11 mouse cellular contexts compared by ENCODE assay signal in genomic region chr16:88701072-88701864, GRCm38 (mm10). TPM values are rescaled to one million over a fixed set of nuclear protein-coding genes. Genes with fewer than 3 reads are reported as not detected.
DNase-seq lines count a peak whose midpoint lies in the region; ATAC-seq and TF ChIP-seq lines count a peak whose summit lies in the region.
"Had no signal": no experiment of that assay in that cellular context is flagged by ENCODE, and none has a peak within 500 bp of the region (broad histone marks: within the 10 kb centered on the region; RNA-seq: fewer than 3 reads in every experiment).

No protein-coding gene starts in this region.

- WGBS in forebrain, postnatal 0 days = 41% methylated on average over 4 of the region's 4 CpGs

- TF ChIP-seq CTCF in forebrain, postnatal 0 days (IDR thresholded peaks at IDR 0.05; ENCODE audit: low read depth) = no peak

- H3K36me3 ChIP-seq in forebrain, postnatal 0 days (ENCODE audit: insufficient read depth) = no peaks in the 10 kb centered on the region
- H3K36me3 ChIP-seq: liver, embryonic 15.5 days had no signal

- peak; percentile 4 for DNase-seq in adrenal gland, postnatal 10 days
- DNase-seq in adrenal gland, adult (ENCODE audit: inconsistent age in 2 of 2, low spot score in 1 of 2) = no peak
- peak; percentile 1 for DNase-seq in 416B (ENCODE audit: low read depth)
- DNase-seq in forebrain, postnatal 0 days = peak; percentile 13
- DNase-seq in spleen, postnatal 10 days (ENCODE audit: low spot score in 2 of 2) = peak; percentile 8 to 71
- DNase-seq in layer of hippocampus, postnatal 14 days (ENCODE audit: low spot score in 2 of 2) = no peak
- DNase-seq in ovary, postnatal 36 days (ENCODE audit: low spot score) = no peak
- DNase-seq in gastrocnemius, postnatal 14 days = no peak

- ATAC-seq in forebrain, postnatal 0 days = peak; percentile 81

- no peak overlapping the region for H3K4me3 ChIP-seq in forebrain, postnatal 0 days (ENCODE audit: low read depth, low read length)
- H3K4me3 ChIP-seq: liver, embryonic 15.5 days had no signal

- H3K9ac ChIP-seq in forebrain, postnatal 0 days = no peak overlapping the region
- H3K9ac ChIP-seq: liver, embryonic 15.5 days had no signal

- H3K27me3 ChIP-seq in forebrain, postnatal 0 days (ENCODE audit: insufficient read depth, low read length) = no peaks in the 10 kb centered on the region
- H3K27me3 ChIP-seq: liver, embryonic 15.5 days had no signal

- H3K4me1 ChIP-seq in forebrain, postnatal 0 days (ENCODE audit: insufficient read depth) = no peaks in the 10 kb centered on the region
- H3K4me1 ChIP-seq: liver, embryonic 15.5 days had no signal

- intact Hi-C loops in gastrocnemius, postnatal 14 days (cut with DNase I; ENCODE audit: low total_unique reads) = no loop called here

- H3K4me2 ChIP-seq in forebrain, postnatal 0 days (ENCODE audit: low read depth) = no peak overlapping the region
- H3K4me2 ChIP-seq: liver, embryonic 15.5 days had no signal

- no peaks in the 10 kb centered on the region for H3K9me3 ChIP-seq in forebrain, postnatal 0 days (ENCODE audit: low read length)
- H3K9me3 ChIP-seq: liver, embryonic 15.5 days had no signal

- H3K27ac ChIP-seq in forebrain, postnatal 0 days (ENCODE audit: low read depth, low read length) = no peak overlapping the region
- H3K27ac ChIP-seq: liver, embryonic 15.5 days had no signal

RNA-seq across cellular contexts. Expression of gene 2310061N02Rik, which starts 6.5 kb away (rescaled TPM):
- total RNA-seq in adrenal gland, postnatal 10 days (2021) = not detected
- total RNA-seq in forebrain, postnatal 0 days (2014; rRNA removed) = not detected in 2 replicates
- not detected in 2 replicates for polyA plus RNA-seq in forebrain, postnatal 0 days (2015; fragmentation: Nextera tagmentation; extraction: Ambion mirVana)
- not detected for total RNA-seq in layer of hippocampus, postnatal 14 days (2021)
- not detected for total RNA-seq in gastrocnemius, postnatal 14 days (2021)
- total RNA-seq: heart, postnatal 25 days had no signal
- polyA plus RNA-seq: large intestine, adult 2 months; liver, embryonic 15.5 days had no signal

RNA-seq across cellular contexts. Expression of gene Krtap13-1, which starts 27.4 kb away (rescaled TPM):
- not detected for total RNA-seq in adrenal gland, postnatal 10 days (2021)
- not detected in 2 replicates for total RNA-seq in forebrain, postnatal 0 days (2014; rRNA removed)
- polyA plus RNA-seq in forebrain, postnatal 0 days (2015; fragmentation: Nextera tagmentation; extraction: Ambion mirVana) = not detected in 2 replicates
- not detected for total RNA-seq in layer of hippocampus, postnatal 14 days (2021)
- total RNA-seq in gastrocnemius, postnatal 14 days (2021) = not detected
- total RNA-seq: heart, postnatal 25 days had no signal
- polyA plus RNA-seq: large intestine, adult 2 months; liver, embryonic 15.5 days had no signal

RNA-seq across cellular contexts. Expression of gene Krtap27-1, which starts 29.8 kb away (rescaled TPM):
- total RNA-seq in adrenal gland, postnatal 10 days (2021) = not detected
- total RNA-seq in forebrain, postnatal 0 days (2014; rRNA removed) = not detected in 2 replicates
- not detected in 2 replicates for polyA plus RNA-seq in forebrain, postnatal 0 days (2015; fragmentation: Nextera tagmentation; extraction: Ambion mirVana)
- total RNA-seq in layer of hippocampus, postnatal 14 days (2021) = not detected
- not detected for total RNA-seq in gastrocnemius, postnatal 14 days (2021)
- total RNA-seq: heart, postnatal 25 days had no signal
- polyA plus RNA-seq: large intestine, adult 2 months; liver, embryonic 15.5 days had no signal

RNA-seq across cellular contexts. Expression of gene Krtap13, which starts 50.2 kb away (rescaled TPM):
- total RNA-seq in adrenal gland, postnatal 10 days (2021) = not detected
- total RNA-seq in forebrain, postnatal 0 days (2014; rRNA removed) = not detected in 2 replicates
- polyA plus RNA-seq in forebrain, postnatal 0 days (2015; fragmentation: Nextera tagmentation; extraction: Ambion mirVana) = not detected in 2 replicates
- not detected for total RNA-seq in layer of hippocampus, postnatal 14 days (2021)
- total RNA-seq in gastrocnemius, postnatal 14 days (2021) = not detected
- total RNA-seq: heart, postnatal 25 days had no signal
- polyA plus RNA-seq: large intestine, adult 2 months; liver, embryonic 15.5 days had no signal

RNA-seq across cellular contexts. Expression of gene Krtap26-1, which starts 53.7 kb away (rescaled TPM):
- total RNA-seq in adrenal gland, postnatal 10 days (2021) = not detected
- total RNA-seq in forebrain, postnatal 0 days (2014; rRNA removed) = not detected in 2 replicates
- polyA plus RNA-seq in forebrain, postnatal 0 days (2015; fragmentation: Nextera tagmentation; extraction: Ambion mirVana) = not detected in 2 replicates
- not detected for total RNA-seq in layer of hippocampus, postnatal 14 days (2021)
- total RNA-seq in gastrocnemius, postnatal 14 days (2021) = not detected
- total RNA-seq: heart, postnatal 25 days had no signal
- polyA plus RNA-seq: large intestine, adult 2 months; liver, embryonic 15.5 days had no signal

Comparison
In these comparisons a context has a peak if more than half of its experiments do, and no peak if none do; other contexts are left out.
1. DNase-seq: peak in adrenal gland, postnatal 10 days (single experiment), 416B (single experiment), forebrain, postnatal 0 days (single experiment) and spleen, postnatal 10 days (2 of 2); none in adrenal gland, adult (0 of 2), layer of hippocampus, postnatal 14 days (0 of 2), ovary, postnatal 36 days (single experiment) and gastrocnemius, postnatal 14 days (single experiment).